In genomic region chr4:152290385-152290784, GRCm38 (mm10) we compare ENCODE assay signal across 10 mouse cellular contexts. TPM values are rescaled to one million over a fixed set of nuclear protein-coding genes. Genes with fewer than 3 reads are reported as not detected.
DNase-seq lines count a peak whose midpoint lies in the region; ATAC-seq and TF ChIP-seq lines count a peak whose summit lies in the region.
"Had no signal": no experiment of that assay in that cellular context is flagged by ENCODE, and none has a peak within 500 bp of the region (broad histone marks: within the 10 kb centered on the region; RNA-seq: fewer than 3 reads in every experiment).

No protein-coding gene starts in this region.

- no peaks in the 10 kb centered on the region for H3K79me2 ChIP-seq in CH12.LX (replicated peaks; ENCODE audit: control insufficient read depth, extremely low read depth, insufficient read depth, poor library complexity, severe bottlenecking)

- WGBS in forebrain, embryonic 16.5 days = under 1% methylated on average over 39 of the region's 39 CpGs
- WGBS in midbrain, embryonic 11.5 days = under 1% methylated on average over 39 of the region's 39 CpGs

- dilution Hi-C loops in CH12.LX (cut with MboI; ENCODE audit: extremely low pct_ligation_motif_present, extremely low pct_unique_long_range_greater_than_20kb, low sequenced_read_pairs) = no loop called here

- H3K4me1 ChIP-seq in CH12.LX (ENCODE audit: control insufficient read depth in 1 of 2, insufficient read depth in 2 of 2) = peaks cover 10 to 36% of the 10 kb centered on the region in 2 experiments
- peaks cover 34% of the 10 kb centered on the region for H3K4me1 ChIP-seq in forebrain, embryonic 16.5 days (replicated peaks; ENCODE audit: control insufficient read depth, insufficient read depth, low read length)
- peaks cover 75% of the 10 kb centered on the region for H3K4me1 ChIP-seq in midbrain, embryonic 11.5 days (ENCODE audit: control insufficient read depth, insufficient read depth, low read length)

- no peak for TF ChIP-seq CTCF in CH12.LX (conservative IDR thresholded peaks at IDR 0.05 in 1 of 2, IDR thresholded peaks at IDR 0.05 in 1 of 2; ENCODE audit: low read depth in 2 of 2, low read length in 2 of 2)
- no peak for TF ChIP-seq CTCF in gastrocnemius, adult 2 months (IDR thresholded peaks at IDR 0.05)

- no peak for TF ChIP-seq POLR2A in CH12.LX (IDR thresholded peaks at IDR 0.05; ENCODE audit: low read depth, low read length)

- in situ Hi-C loops in CH12.LX (cut with MboI; ENCODE audit: low pct_ligation_motif_present, low pct_unique_long_range_greater_than_20kb, low sequenced_read_pairs) = loop anchor here (5.0 to 25.0 kb wide), 3 partner anchors 78 to 1822 kb away; no protein-coding TSS in a partner anchor

- peak overlapping the region in 1 of 3 experiments; percentile 9 for H3K4me3 ChIP-seq in CH12.LX (replicated peaks in 1 of 3; ENCODE audit: low read depth in 2 of 3, low read length in 2 of 3, poor library complexity in 1 of 3)
- H3K4me3 ChIP-seq in forebrain, embryonic 16.5 days (replicated peaks; ENCODE audit: low read length) = peak overlapping the region; percentile 36
- peak overlapping the region; percentile 25 for H3K4me3 ChIP-seq in midbrain, embryonic 11.5 days (ENCODE audit: low read depth, low read length)
- H3K4me3 ChIP-seq in gastrocnemius, adult 2 months = no peak overlapping the region
- H3K4me3 ChIP-seq: erythroblast, embryonic 14.5 days had no signal

- DNase-seq in CH12.LX (ENCODE audit: extremely low read depth) = no peak
- DNase-seq in MN1 (ENCODE audit: low spot score) = peak; percentile 55
- peak; percentile 97 for DNase-seq in midbrain, embryonic 11.5 days (ENCODE audit: low spot score, missing footprints)
- DNase-seq in testis, postnatal 14 days (ENCODE audit: low spot score) = no peak
- no peak for DNase-seq in spleen, adult 12 weeks (ENCODE audit: low spot score)
- DNase-seq in left cerebral cortex, adult 9 months (ENCODE audit: low spot score in 2 of 2) = no peak
- no peak for DNase-seq in gastrocnemius, adult 2 months

- ATAC-seq in forebrain, embryonic 16.5 days = peak; percentile 24
- peak; percentile 64 for ATAC-seq in midbrain, embryonic 11.5 days (ENCODE audit: low FRiP score)

- H3K9me3 ChIP-seq in CH12.LX (replicated peaks; ENCODE audit: low read length) = no peaks in the 10 kb centered on the region
- no peaks in the 10 kb centered on the region for H3K9me3 ChIP-seq in forebrain, embryonic 16.5 days (ENCODE audit: control insufficient read depth, low read length)
- H3K9me3 ChIP-seq in midbrain, embryonic 11.5 days (ENCODE audit: control insufficient read depth, low read length) = no peaks in the 10 kb centered on the region

- no peak overlapping the region for H3K9ac ChIP-seq in CH12.LX (ENCODE audit: insufficient read depth, low read depth)
- H3K9ac ChIP-seq in forebrain, embryonic 16.5 days (replicated peaks; ENCODE audit: low read depth, low read length) = peak overlapping the region; percentile 57
- peak overlapping the region; percentile 48 for H3K9ac ChIP-seq in midbrain, embryonic 11.5 days (ENCODE audit: low read length)

- H3K36me3 ChIP-seq in CH12.LX (replicated peaks in 1 of 2; ENCODE audit: control insufficient read depth in 1 of 2, insufficient read depth in 1 of 2, low read length in 1 of 2) = no peaks in the 10 kb centered on the region
- no peaks in the 10 kb centered on the region for H3K36me3 ChIP-seq in forebrain, embryonic 16.5 days (ENCODE audit: control insufficient read depth, insufficient read depth)
- H3K36me3 ChIP-seq in midbrain, embryonic 11.5 days (ENCODE audit: control insufficient read depth, insufficient read depth, low read length) = no peaks in the 10 kb centered on the region

- TF ChIP-seq RAD21 in CH12.LX (IDR thresholded peaks at IDR 0.05; ENCODE audit: low read depth, low read length) = no peak

- H3K27ac ChIP-seq in CH12.LX (ENCODE audit: insufficient read depth, low read depth) = no peak overlapping the region
- H3K27ac ChIP-seq in forebrain, embryonic 16.5 days (ENCODE audit: low read length) = no peak overlapping the region
- H3K27ac ChIP-seq in midbrain, embryonic 11.5 days (ENCODE audit: low read depth, low read length) = peak overlapping the region; percentile 30; the same call in 1 of the 2 replicates
- no peak overlapping the region for H3K27ac ChIP-seq in gastrocnemius, adult 2 months

- TF ChIP-seq EP300 in CH12.LX (IDR thresholded peaks at IDR 0.05; ENCODE audit: low read length) = no peak

- intact Hi-C loops in gastrocnemius, adult 2 months (cut with DNase I) = no loop called here

- peaks cover 65% of the 10 kb centered on the region for H3K27me3 ChIP-seq in CH12.LX (replicated peaks)
- H3K27me3 ChIP-seq in forebrain, embryonic 16.5 days (replicated peaks; ENCODE audit: control insufficient read depth, insufficient read depth, low read length) = peaks cover 79% of the 10 kb centered on the region
- H3K27me3 ChIP-seq in midbrain, embryonic 11.5 days (ENCODE audit: control insufficient read depth, insufficient read depth, low read length) = peaks cover 79% of the 10 kb centered on the region

- H3K4me2 ChIP-seq in CH12.LX (ENCODE audit: insufficient read depth, low read depth, poor library complexity, severe bottlenecking) = peak overlapping the region; percentile 68
- peak overlapping the region; percentile 64 for H3K4me2 ChIP-seq in forebrain, embryonic 16.5 days (ENCODE audit: low read length)
- peak overlapping the region; percentile 45 for H3K4me2 ChIP-seq in midbrain, embryonic 11.5 days

TF ChIP-seq in CH12.LX, 34 proteins besides CTCF, POLR2A, EP300 and RAD21:
- peak; percentile 10; the same call in 1 of the 2 replicates for TF ChIP-seq TCF12 (IDR thresholded peaks at IDR 0.05; ENCODE audit: low read depth, low read length)
- 0 out of 2 replicates have a peak, but pooled peaks have one; percentile 16 for TF ChIP-seq UBTF (IDR thresholded peaks at IDR 0.05; ENCODE audit: low read depth, low read length)
- TF ChIP-seq ZKSCAN1 (IDR thresholded peaks at IDR 0.05; ENCODE audit: borderline replicate concordance, low read depth, low read length) = no peak
- TF ChIP-seq GABPA (IDR thresholded peaks at IDR 0.05; ENCODE audit: insufficient replicate concordance, low read depth, low read length) = no peak
- TF ChIP-seq MXI1 (IDR thresholded peaks at IDR 0.05; ENCODE audit: low read depth, low read length) = no peak
- TF ChIP-seq BHLHE40 (IDR thresholded peaks at IDR 0.05; ENCODE audit: low read depth, low read length) = no peak
- TF ChIP-seq E2F4 (IDR thresholded peaks at IDR 0.05; ENCODE audit: insufficient replicate concordance, low read depth, low read length) = no peak
- no peak for TF ChIP-seq KAT2A (IDR thresholded peaks at IDR 0.05; ENCODE audit: insufficient replicate concordance, low read length)
- TF ChIP-seq RCOR1 (conservative IDR thresholded peaks at IDR 0.05; ENCODE audit: low read depth, low read length) = no peak
- TF ChIP-seq ZNF384 (IDR thresholded peaks at IDR 0.05; ENCODE audit: low read depth, low read length) = no peak
- TF ChIP-seq CHD1 (IDR thresholded peaks at IDR 0.05; ENCODE audit: low read depth, low read length) = no peak
- TF ChIP-seq HCFC1 (IDR thresholded peaks at IDR 0.05; ENCODE audit: low read depth, low read length) = no peak
- TF ChIP-seq PAX5 (IDR thresholded peaks at IDR 0.05; ENCODE audit: low read length) = no peak
- TF ChIP-seq ZMIZ1 (IDR thresholded peaks at IDR 0.05; ENCODE audit: low read depth, low read length) = no peak
- TF ChIP-seq NELFE (IDR thresholded peaks at IDR 0.05; ENCODE audit: low read depth, low read length) = no peak
TF ChIP-seq in CH12.LX: peak in this region for 2.

RNA-seq across cellular contexts. Expression of gene Hes3, which starts 1.1 kb away (rescaled TPM):
- 0.13 and 0.21 TPM in 2 replicates for total RNA-seq in CH12.LX (2012; rRNA removed)
- total RNA-seq in CH12.LX (2014; rRNA removed) = not detected in 2 replicates
- 0.17 TPM in 1 of 2 replicates, not detected in the other for polyA plus RNA-seq in CH12.LX (2012; ENCODE audit: insufficient read length, low read depth)
- polyA plus RNA-seq in forebrain, embryonic 16.5 days (2015; fragmentation: Nextera tagmentation; extraction: Ambion mirVana) = not detected in 2 replicates
- polyA plus RNA-seq in midbrain, embryonic 11.5 days (2014; fragmentation: Nextera tagmentation; extraction: Ambion mirVana) = 8.6 and 12.6 TPM in 2 replicates
- not detected for total RNA-seq in gastrocnemius, adult 2 months (2021)
- total RNA-seq: layer of hippocampus, adult 18-20 months had no signal
- polyA plus RNA-seq: erythroblast, embryonic 14.5 days had no signal

RNA-seq across cellular contexts. Expression of gene Icmt, which starts 6.6 kb away (rescaled TPM):
- total RNA-seq in CH12.LX (2012; rRNA removed) (21.5 and 27.4 TPM in 2 replicates), CH12.LX (2014; rRNA removed) (17.8 and 18.5 TPM in 2 replicates)
- polyA plus RNA-seq in CH12.LX (2012; ENCODE audit: insufficient read length, low read depth) = 24.2 and 29.8 TPM in 2 replicates
- polyA plus RNA-seq in forebrain, embryonic 16.5 days (2015; fragmentation: Nextera tagmentation; extraction: Ambion mirVana) = 20.7 and 21.3 TPM in 2 replicates
- polyA plus RNA-seq in midbrain, embryonic 11.5 days (2014; fragmentation: Nextera tagmentation; extraction: Ambion mirVana) = 18.1 and 19.8 TPM in 2 replicates
- total RNA-seq in gastrocnemius, adult 2 months (2021) = 10 to 100 TPM; 18.1 to 19.3 TPM

RNA-seq across cellular contexts. Expression of gene Gpr153, which starts 16.4 kb away (rescaled TPM):
- total RNA-seq in CH12.LX (2012; rRNA removed) = 0.21 and 0.30 TPM in 2 replicates
- 0.61 and 0.70 TPM in 2 replicates for total RNA-seq in CH12.LX (2014; rRNA removed)
- polyA plus RNA-seq in CH12.LX (2012; ENCODE audit: insufficient read length, low read depth) = 1.4 and 1.8 TPM in 2 replicates
- polyA plus RNA-seq in forebrain, embryonic 16.5 days (2015; fragmentation: Nextera tagmentation; extraction: Ambion mirVana) = 4.4 and 6.2 TPM in 2 replicates
- 7.4 and 9.5 TPM in 2 replicates for polyA plus RNA-seq in midbrain, embryonic 11.5 days (2014; fragmentation: Nextera tagmentation; extraction: Ambion mirVana)
- total RNA-seq in gastrocnemius, adult 2 months (2021) = 1 to 10 TPM; 3.4 to 7.3 TPM
- polyA plus RNA-seq: erythroblast, embryonic 14.5 days had no signal

RNA-seq across cellular contexts. Expression of gene Rnf207, which starts 28.4 kb away (rescaled TPM):
- total RNA-seq in CH12.LX (2012; rRNA removed) = 0.21 and 0.51 TPM in 2 replicates
- not detected in 2 replicates for total RNA-seq in CH12.LX (2014; rRNA removed)
- polyA plus RNA-seq in CH12.LX (2012; ENCODE audit: insufficient read length, low read depth) = not detected in 2 replicates
- polyA plus RNA-seq in forebrain, embryonic 16.5 days (2015; fragmentation: Nextera tagmentation; extraction: Ambion mirVana) = 2.4 and 4.0 TPM in 2 replicates
- 1.1 and 1.7 TPM in 2 replicates for polyA plus RNA-seq in midbrain, embryonic 11.5 days (2014; fragmentation: Nextera tagmentation; extraction: Ambion mirVana)
- total RNA-seq in gastrocnemius, adult 2 months (2021) = not detected

RNA-seq across cellular contexts. Expression of gene Rpl22, which starts 35.2 kb away (rescaled TPM):
- total RNA-seq in CH12.LX (2012; rRNA removed) (1,590 and 1,720 TPM in 2 replicates), CH12.LX (2014; rRNA removed) (1,936 and 1,966 TPM in 2 replicates)
- polyA plus RNA-seq in CH12.LX (2012; ENCODE audit: insufficient read length, low read depth) = 1,935 and 2,300 TPM in 2 replicates
- polyA plus RNA-seq in forebrain, embryonic 16.5 days (2015; fragmentation: Nextera tagmentation; extraction: Ambion mirVana) = 173 and 196 TPM in 2 replicates
- 357 and 368 TPM in 2 replicates for polyA plus RNA-seq in midbrain, embryonic 11.5 days (2014; fragmentation: Nextera tagmentation; extraction: Ambion mirVana)
- 100 to 1,000 TPM; 235 to 261 TPM for total RNA-seq in gastrocnemius, adult 2 months (2021)

Comparison
In these comparisons a context has a peak if more than half of its experiments do, and no peak if none do; other contexts are left out.
1. DNase-seq: peak in MN1 (single experiment) and midbrain, embryonic 11.5 days (single experiment); none in CH12.LX (single experiment), testis, postnatal 14 days (single experiment), spleen, adult 12 weeks (single experiment), left cerebral cortex, adult 9 months (0 of 2) and gastrocnemius, adult 2 months (single experiment).
2. Peak in every context shown above with its lines, with median percentiles within 50 percentile points of each other: H3K4me2 ChIP-seq.